Mouse (Mus musculus): Measurements from ENCODE around the gene Top1. TPM values are rescaled to one million over a fixed set of nuclear protein-coding genes. Genes with fewer than 3 reads are reported as not detected.

Gene Top1
- polyA plus RNA-seq, 2 experiments from 2014 or later: 74.7 to 77.4 TPM

Other genes starting within 250 kb of the Top1 start
- gene Plcg1, start 85.4 kb downstream of the Top1 start, polyA plus RNA-seq (2017; shearing (Covaris generic)): 10 to 100 TPM; 52.7 to 59.0 TPM
- gene Zhx3, start 227.1 kb downstream of the Top1 start, polyA plus RNA-seq (2017; shearing (Covaris generic)): 1 to 10 TPM; 6.4 to 7.4 TPM
- gene Lpin3, start 234.8 kb downstream of the Top1 start, polyA plus RNA-seq (2017; shearing (Covaris generic)): under 1 TPM; 0.37 to 0.45 TPM